Mouse (Mus musculus) testis, adult 2 months (tissue): ENCODE measurements around the gene Smndc1.

Experiments used
- CTCF ChIP-seq: fragments of 200-500 bp; IDR thresholded peaks from 2 replicates; pipeline ENCODE4 v1.5.1; 2012; ENCODE audit warnings: low read depth, mild to moderate bottlenecking, inconsistent platforms, low read length, moderate library complexity; ENCODE audit not compliant: control insufficient read depth, insufficient read depth, insufficient replicate concordance
- POLR2A ChIP-seq: fragments of 200-500 bp; IDR thresholded peaks from 2 replicates; pipeline ENCODE4 v1.6.1; 2012; ENCODE audit warnings: low read depth, mild to moderate bottlenecking, inconsistent platforms, low read length, moderate library complexity; ENCODE audit not compliant: control insufficient read depth

DNA sequence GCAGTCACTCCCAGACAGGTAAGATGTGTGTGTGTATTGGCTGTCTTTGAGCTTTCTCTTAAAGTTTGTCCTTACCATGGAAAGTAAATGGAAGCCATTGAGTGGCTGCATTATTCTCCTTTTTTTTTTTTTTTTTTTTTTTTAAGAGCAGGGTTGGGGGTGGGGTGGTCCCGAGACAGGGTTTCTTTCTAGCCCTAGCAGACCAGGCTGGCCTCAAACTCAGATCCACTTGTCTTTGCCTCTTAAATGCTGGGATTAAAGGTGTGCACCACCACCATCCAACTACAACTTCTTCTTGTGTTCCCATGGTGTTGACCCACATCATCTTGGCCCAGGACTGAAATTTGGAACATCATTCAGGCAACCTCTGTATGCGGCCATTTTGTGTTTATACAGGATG, 16.8 kb downstream of the Smndc1 start:
- TF ChIP-seq CTCF (no peak), POLR2A (no peak)
